Mouse (Mus musculus): ENCODE results near the gene Spon1. TPM values are rescaled to one million over a fixed set of nuclear protein-coding genes. Genes with fewer than 3 reads are reported as not detected.
A peak's percentile ranks its signal among the peaks of the same experiment; 100 is the strongest.

The Spon1 gene
- polyA plus RNA-seq, 1 experiment from 2014 or later: 30.2 TPM

DNA sequence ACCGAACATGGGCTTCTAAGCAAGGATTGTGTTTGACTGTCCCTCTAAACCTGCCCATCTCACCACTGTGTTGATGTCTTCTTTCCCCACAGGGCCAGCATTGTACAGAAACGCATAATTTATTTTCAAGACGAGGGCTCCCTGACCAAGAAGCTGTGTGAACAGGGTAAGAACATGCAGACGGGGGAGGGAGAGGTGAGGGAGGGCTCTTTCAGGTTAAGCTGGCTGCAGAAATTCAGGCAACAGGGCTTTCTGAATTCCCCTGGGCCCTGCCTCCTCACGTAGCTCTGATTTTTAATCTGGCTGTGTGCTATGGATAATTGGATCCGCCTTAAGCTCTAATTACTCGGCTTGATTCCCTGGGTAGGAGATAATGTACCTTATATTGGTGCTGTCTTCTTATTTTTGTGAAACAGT lies 113.3 kb downstream of the Spon1 start:
- Histone ChIP-seq H3K36me3 (no peaks in the 10 kb centered on the region), H3K27me3 (no peaks in the 10 kb centered on the region), H3K9me3 (replicated peaks) (no peaks in the 10 kb centered on the region), H3K4me1 (no peaks in the 10 kb centered on the region; the same call in 1 of the 2 replicates), H3K27ac (replicated peaks) (no peak overlapping the region), H3K4me2 (replicated peaks) (no peak overlapping the region), H3K4me3 (replicated peaks) (no peak overlapping the region), H3K9ac (no peak overlapping the region)
- ATAC-seq (ENCODE audit: insufficient number of reproducible peaks, low FRiP score, low TSS enrichment, low read depth): no peak
- WGBS: 61% methylated on average over 7 of the region's 7 CpGs

DNA sequence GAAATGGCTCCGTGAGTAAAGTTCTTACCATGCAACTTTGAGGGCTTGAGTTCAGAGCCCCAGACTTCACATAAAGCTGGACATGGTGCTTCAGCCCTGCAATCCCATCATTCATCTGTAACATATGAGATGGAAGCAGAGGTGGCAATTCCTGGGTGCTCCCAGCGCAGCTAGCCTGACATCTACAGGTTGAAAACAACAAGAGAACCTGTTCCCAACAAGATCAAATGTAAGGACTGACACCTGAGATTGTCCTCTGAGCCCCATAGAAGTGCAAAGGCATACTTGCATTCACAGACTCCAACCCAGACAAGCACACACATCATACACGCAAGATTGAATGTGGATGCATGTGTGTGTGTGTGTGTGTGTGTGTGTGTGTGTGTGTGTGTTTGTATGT lies 114.2 kb downstream of the Spon1 start:
- no peak overlapping the region for H3K9ac ChIP-seq
- no peaks in the 10 kb centered on the region for H3K27me3 ChIP-seq
- no peak overlapping the region for H3K4me2 ChIP-seq (replicated peaks)
- no peaks in the 10 kb centered on the region; the same call in 1 of the 2 replicates for H3K4me1 ChIP-seq
- H3K4me3 ChIP-seq (replicated peaks): no peak overlapping the region
- 84% methylated on average over 3 of the region's 3 CpGs for WGBS
- no peak for ATAC-seq (ENCODE audit: insufficient number of reproducible peaks, low FRiP score, low TSS enrichment, low read depth)
- no peak overlapping the region for H3K27ac ChIP-seq (replicated peaks)
- no peaks in the 10 kb centered on the region for H3K36me3 ChIP-seq
- H3K9me3 ChIP-seq (replicated peaks): no peaks in the 10 kb centered on the region

DNA sequence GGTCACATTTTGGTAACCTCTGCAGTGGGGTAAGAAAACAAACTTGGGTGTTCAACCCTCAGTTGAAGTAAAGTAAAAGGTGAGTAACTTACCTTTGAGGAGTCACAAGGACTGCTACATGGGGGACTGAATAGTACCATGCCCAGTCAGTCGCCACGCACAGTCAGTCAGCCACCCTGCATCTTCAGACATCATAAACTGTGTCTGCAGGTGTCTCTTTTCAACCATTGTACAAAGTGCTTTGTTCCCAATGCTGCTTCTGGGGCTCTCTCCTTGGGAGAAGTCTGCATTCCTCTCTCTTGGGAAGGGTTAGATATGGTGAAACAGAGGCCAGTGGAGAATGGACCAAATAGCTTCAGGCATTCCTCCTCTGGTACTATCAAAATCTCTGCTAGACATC lies 125.0 kb downstream of the Spon1 start:
- Histone ChIP-seq H3K9ac (no peak overlapping the region), H3K27ac (replicated peaks) (no peak overlapping the region), H3K9me3 (replicated peaks) (no peaks in the 10 kb centered on the region), H3K4me3 (replicated peaks) (no peak overlapping the region), H3K27me3 (no peaks in the 10 kb centered on the region), H3K36me3 (no peaks in the 10 kb centered on the region), H3K4me1 (0 out of 2 replicates have a peak, but pooled peaks cover 5% of the 10 kb centered on the region), H3K4me2 (replicated peaks) (no peak overlapping the region)
- ATAC-seq (ENCODE audit: insufficient number of reproducible peaks, low FRiP score, low TSS enrichment, low read depth): no peak
- 90% methylated on average over 2 of the region's 2 CpGs for WGBS

DNA sequence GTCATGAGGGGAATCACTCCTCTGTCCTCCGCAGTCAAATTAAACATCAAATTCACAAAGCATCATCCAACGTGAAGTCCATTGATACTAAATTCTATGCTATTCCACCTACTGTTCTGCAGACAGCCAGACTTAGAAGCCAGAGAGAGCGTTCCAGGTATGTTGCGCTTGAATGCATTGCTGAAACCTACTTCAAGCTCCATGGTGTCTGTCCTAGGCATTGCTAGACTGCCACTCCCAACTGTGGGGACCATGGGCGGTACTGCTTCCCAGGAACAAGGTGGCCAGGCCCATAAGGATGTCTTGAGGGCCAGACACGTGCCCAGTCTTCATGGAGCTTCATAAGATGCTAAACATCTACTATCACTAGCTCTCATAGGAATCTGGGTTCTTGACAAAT lies 125.7 kb downstream of the Spon1 start:
- Histone ChIP-seq H3K27me3 (no peaks in the 10 kb centered on the region), H3K9ac (no peak overlapping the region), H3K4me2 (replicated peaks) (no peak overlapping the region), H3K36me3 (no peaks in the 10 kb centered on the region), H3K4me1 (0 out of 2 replicates have a peak, but pooled peaks cover 5% of the 10 kb centered on the region), H3K27ac (replicated peaks) (no peak overlapping the region), H3K4me3 (replicated peaks) (no peak overlapping the region), H3K9me3 (replicated peaks) (no peaks in the 10 kb centered on the region)
- ATAC-seq (ENCODE audit: insufficient number of reproducible peaks, low FRiP score, low TSS enrichment, low read depth): no peak
- 85% methylated on average over 6 of the region's 6 CpGs for WGBS

DNA sequence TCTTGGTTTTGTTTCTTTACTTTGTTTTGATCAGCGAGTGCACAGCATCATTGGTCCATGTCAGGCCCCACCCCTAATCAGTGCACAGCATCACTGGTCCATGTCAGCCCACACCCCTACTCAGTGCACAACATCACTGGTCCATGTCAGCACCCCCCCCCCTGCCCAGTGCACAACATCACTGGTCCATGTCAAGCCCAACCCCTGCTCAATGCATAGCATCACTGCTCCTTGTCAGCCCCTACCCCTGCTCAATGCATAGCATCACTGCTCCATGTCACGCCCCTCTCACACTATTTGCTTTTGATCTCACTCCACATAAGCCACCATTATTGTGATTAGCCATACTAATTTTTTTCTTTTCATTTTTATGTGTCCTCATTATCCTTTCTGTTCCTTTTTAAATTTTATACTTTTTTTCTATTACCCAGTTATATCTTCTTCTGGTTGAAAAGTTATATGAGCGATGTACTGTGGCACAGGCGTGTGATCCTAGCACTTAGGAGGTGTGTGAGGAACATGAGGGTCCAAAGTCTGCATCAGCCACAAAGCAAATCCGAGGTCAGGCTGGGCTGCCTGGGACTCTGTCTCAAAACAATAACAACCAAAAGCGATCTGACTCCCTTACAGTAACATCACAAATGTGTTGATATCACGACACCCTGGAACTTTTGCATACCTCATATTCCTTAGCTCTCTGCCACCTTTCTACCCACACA lies 128.3 kb downstream of the Spon1 start:
- Histone ChIP-seq H3K36me3 (no peaks in the 10 kb centered on the region), H3K27me3 (no peaks in the 10 kb centered on the region), H3K9me3 (replicated peaks) (no peaks in the 10 kb centered on the region), H3K4me3 (replicated peaks) (no peak overlapping the region), H3K9ac (no peak overlapping the region), H3K27ac (replicated peaks) (no peak overlapping the region), H3K4me2 (replicated peaks) (no peak overlapping the region), H3K4me1 (no peaks in the 10 kb centered on the region)
- ATAC-seq (ENCODE audit: insufficient number of reproducible peaks, low FRiP score, low TSS enrichment, low read depth): 0 out of 2 replicates have a peak, but pooled peaks have one; percentile 24
- 88% methylated on average over 7 of the region's 7 CpGs for WGBS

DNA sequence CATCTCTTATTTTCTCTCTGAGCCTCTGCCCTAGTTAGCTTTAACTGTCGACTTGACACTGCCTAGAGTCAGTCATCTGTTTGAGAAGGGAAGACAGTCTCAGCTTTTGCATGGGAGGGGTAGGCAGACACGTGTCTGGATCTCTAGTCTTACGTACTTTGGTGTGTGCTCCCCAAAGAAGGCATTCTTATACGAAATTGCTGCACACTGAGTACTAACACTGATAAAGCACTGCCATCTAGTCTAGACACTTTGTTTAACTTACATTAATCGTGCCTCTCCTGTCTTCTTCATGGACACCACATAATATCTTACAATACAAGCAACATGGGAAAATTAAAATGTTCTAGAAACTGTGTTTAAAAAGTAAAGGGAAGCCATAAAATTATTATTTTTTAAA lies 129.5 kb downstream of the Spon1 start:
- no peaks in the 10 kb centered on the region for H3K4me1 ChIP-seq
- 68% methylated on average over 5 of the region's 5 CpGs for WGBS

DNA sequence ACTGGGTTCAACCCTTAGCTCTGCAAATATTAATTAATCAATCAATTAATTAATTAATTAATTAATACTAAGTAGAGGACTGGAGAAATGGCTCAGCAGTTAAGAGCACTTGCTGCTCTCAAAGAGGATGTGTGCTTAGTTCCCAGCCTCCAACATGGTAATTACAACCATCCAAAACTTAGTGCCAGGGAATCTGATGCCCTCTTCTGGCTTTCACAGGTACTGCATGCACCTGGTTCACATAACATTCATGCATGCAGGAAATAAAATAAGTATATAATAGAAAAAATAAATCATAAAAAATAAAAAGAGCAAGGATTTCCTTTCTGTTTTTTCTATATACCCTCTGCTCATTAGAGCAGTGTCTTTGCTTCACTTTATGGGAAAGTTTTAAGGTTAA lies 132.6 kb downstream of the Spon1 start:
- Histone ChIP-seq H3K9ac (no peak overlapping the region), H3K4me2 (replicated peaks) (no peak overlapping the region), H3K4me1 (no peaks in the 10 kb centered on the region), H3K36me3 (no peaks in the 10 kb centered on the region), H3K4me3 (replicated peaks) (no peak overlapping the region), H3K9me3 (replicated peaks) (no peaks in the 10 kb centered on the region), H3K27me3 (no peaks in the 10 kb centered on the region), H3K27ac (replicated peaks) (no peak overlapping the region)
- no peak for ATAC-seq (ENCODE audit: insufficient number of reproducible peaks, low FRiP score, low TSS enrichment, low read depth)

More for the DNA sequence above, 129.5 kb downstream of the Spon1 start:
- no peak overlapping the region for H3K9ac ChIP-seq
- no peaks in the 10 kb centered on the region for H3K9me3 ChIP-seq (replicated peaks)
- no peak overlapping the region for H3K4me3 ChIP-seq (replicated peaks)
- no peaks in the 10 kb centered on the region for H3K27me3 ChIP-seq
- no peak overlapping the region for H3K4me2 ChIP-seq (replicated peaks)
- H3K36me3 ChIP-seq: no peaks in the 10 kb centered on the region
- ATAC-seq (ENCODE audit: insufficient number of reproducible peaks, low FRiP score, low TSS enrichment, low read depth): no peak
- H3K27ac ChIP-seq (replicated peaks): no peak overlapping the region

DNA sequence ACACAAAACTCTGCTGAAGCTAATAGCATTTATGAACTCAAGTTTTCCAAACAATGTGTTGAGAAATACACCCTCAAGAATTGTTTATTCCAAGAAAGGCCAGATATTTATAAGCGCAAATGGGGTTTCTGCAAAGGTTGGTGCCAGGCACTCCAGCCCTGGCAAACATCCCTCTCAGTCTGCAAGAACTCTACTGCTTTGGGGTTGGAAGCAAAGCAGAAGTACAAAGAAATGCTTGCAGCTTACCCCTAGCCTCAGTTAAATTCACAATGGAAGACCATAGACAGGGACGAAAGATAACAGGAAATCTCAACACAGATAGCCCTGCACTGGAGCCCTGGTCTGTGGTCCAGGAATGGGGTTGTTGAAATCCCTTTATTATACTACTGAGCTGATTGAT lies 135.7 kb downstream of the Spon1 start:
- WGBS: 60% methylated on average over 2 of the region's 2 CpGs
- Histone ChIP-seq H3K36me3 (no peaks in the 10 kb centered on the region), H3K9ac (no peak overlapping the region), H3K27ac (replicated peaks) (peak overlapping the region; percentile 68; the same call in 1 of the 2 replicates), H3K4me3 (replicated peaks) (no peak overlapping the region), H3K4me1 (0 out of 2 replicates have a peak, but pooled peaks cover 3% of the 10 kb centered on the region), H3K4me2 (replicated peaks) (0 out of 2 replicates have a peak overlapping the region, but pooled peaks have one; percentile 15), H3K27me3 (no peaks in the 10 kb centered on the region), H3K9me3 (replicated peaks) (no peaks in the 10 kb centered on the region)
- no peak for ATAC-seq (ENCODE audit: insufficient number of reproducible peaks, low FRiP score, low TSS enrichment, low read depth)

DNA sequence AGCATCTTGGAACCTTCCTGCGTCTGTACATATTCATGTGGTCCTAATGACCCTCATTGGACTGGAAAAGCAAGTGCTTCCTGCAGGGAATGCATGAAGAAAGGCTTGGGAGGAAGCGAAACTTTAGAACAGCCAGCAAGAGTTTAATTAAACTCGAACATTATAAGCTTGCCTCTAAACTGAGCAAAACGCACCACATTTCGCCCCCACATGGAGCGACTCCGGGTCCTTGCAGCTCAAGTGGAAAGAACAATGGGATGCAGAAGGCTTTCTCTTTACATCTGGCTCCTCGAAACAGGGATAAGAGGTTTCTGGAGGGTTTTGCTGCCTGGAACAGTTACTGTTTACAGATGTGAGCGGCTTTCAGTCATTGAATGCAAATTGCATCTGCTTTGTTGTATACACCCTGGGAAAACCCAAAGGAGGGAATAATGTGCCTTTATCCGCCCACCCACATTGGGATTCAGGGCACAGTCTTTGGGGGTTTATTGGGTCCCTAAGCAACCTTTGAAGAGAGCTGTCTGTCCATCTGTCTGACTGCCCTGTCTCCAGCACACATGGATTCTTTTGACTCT lies 136.2 kb downstream of the Spon1 start:
- 32% methylated on average over 10 of the region's 10 CpGs for WGBS
- Histone ChIP-seq H3K36me3 (no peaks in the 10 kb centered on the region), H3K27me3 (no peaks in the 10 kb centered on the region), H3K4me1 (0 out of 2 replicates have a peak, but pooled peaks cover 3% of the 10 kb centered on the region), H3K4me2 (replicated peaks) (peak overlapping the region; percentile 15; the same call in 1 of the 2 replicates), H3K4me3 (replicated peaks) (no peak overlapping the region), H3K9ac (no peak overlapping the region), H3K27ac (replicated peaks) (peak overlapping the region; percentile 68), H3K9me3 (replicated peaks) (no peaks in the 10 kb centered on the region)
- peak; percentile 60; the same call in 1 of the 2 replicates for ATAC-seq (ENCODE audit: insufficient number of reproducible peaks, low FRiP score, low TSS enrichment, low read depth)

DNA sequence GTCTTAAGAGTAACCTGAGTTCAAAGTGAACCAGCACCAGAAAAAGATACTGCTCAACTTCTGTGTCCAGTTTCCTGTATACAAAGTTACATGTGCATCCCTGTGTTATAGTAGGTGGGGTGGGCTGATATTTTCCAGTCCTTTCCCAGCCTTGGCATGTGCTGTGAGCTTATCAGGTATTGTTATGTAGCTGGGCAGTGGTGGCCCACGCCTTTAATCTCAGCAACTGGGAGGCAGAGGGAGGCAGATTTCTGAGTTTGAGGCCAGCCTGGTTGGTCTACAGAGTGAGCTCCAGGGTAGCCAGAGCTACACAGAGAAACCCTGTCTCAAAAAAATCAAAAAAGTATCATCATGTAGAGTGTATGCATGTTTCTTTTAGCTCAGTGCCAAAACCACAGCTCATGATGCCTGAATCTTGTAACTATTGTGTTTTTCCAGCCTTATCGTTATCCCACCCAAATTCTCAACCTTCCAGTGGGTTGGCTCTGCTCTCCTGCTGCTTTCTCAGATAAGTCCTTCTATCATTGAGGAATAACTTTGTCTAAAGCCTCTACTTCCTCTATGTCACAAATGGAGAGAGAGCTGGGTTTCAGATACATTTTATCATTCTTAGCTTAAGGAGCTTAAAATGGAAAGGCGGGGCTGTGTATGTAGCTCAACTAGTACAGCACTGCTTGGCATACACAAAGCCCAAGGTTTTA lies 137.5 kb downstream of the Spon1 start:
- no peak overlapping the region for H3K9ac ChIP-seq
- H3K36me3 ChIP-seq: no peaks in the 10 kb centered on the region
- 0 out of 2 replicates have a peak, but pooled peaks cover 3% of the 10 kb centered on the region for H3K4me1 ChIP-seq
- no peak overlapping the region for H3K4me3 ChIP-seq (replicated peaks)
- H3K27me3 ChIP-seq: no peaks in the 10 kb centered on the region
- 73% methylated on average over 3 of the region's 3 CpGs for WGBS
- no peak overlapping the region for H3K27ac ChIP-seq (replicated peaks)
- no peak for ATAC-seq (ENCODE audit: insufficient number of reproducible peaks, low FRiP score, low TSS enrichment, low read depth)
- no peak overlapping the region for H3K4me2 ChIP-seq (replicated peaks)
- no peaks in the 10 kb centered on the region for H3K9me3 ChIP-seq (replicated peaks)

DNA sequence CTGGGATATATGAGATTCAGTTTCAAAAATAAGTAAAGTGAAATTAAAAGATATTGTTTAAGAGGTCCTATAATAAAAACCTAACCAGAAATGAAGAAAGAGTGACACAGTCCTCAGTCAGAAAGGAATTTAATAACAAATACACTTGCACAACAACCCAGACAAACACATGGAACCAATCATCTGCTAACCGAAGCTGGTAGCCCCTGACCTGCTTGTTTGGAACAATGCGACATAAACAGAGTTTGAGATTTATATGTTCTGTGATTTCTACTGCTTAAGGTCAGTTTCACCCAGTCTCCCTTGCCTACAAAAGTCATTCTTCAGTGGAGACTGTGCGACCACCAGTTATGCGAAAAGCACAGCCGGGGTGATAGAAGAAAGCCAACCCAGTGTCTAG lies 138.1 kb downstream of the Spon1 start:
- 0 out of 2 replicates have a peak, but pooled peaks cover 3% of the 10 kb centered on the region for H3K4me1 ChIP-seq
- H3K4me3 ChIP-seq (replicated peaks): no peak overlapping the region
- H3K9ac ChIP-seq: no peak overlapping the region
- H3K4me2 ChIP-seq (replicated peaks): no peak overlapping the region
- ATAC-seq (ENCODE audit: insufficient number of reproducible peaks, low FRiP score, low TSS enrichment, low read depth): no peak
- H3K36me3 ChIP-seq: no peaks in the 10 kb centered on the region
- WGBS: 67% methylated on average over 5 of the region's 5 CpGs
- no peaks in the 10 kb centered on the region for H3K9me3 ChIP-seq (replicated peaks)
- H3K27me3 ChIP-seq: no peaks in the 10 kb centered on the region
- no peak overlapping the region for H3K27ac ChIP-seq (replicated peaks)
